ENCODE assay signal across 9 mouse cellular contexts in the genomic region with DNA sequence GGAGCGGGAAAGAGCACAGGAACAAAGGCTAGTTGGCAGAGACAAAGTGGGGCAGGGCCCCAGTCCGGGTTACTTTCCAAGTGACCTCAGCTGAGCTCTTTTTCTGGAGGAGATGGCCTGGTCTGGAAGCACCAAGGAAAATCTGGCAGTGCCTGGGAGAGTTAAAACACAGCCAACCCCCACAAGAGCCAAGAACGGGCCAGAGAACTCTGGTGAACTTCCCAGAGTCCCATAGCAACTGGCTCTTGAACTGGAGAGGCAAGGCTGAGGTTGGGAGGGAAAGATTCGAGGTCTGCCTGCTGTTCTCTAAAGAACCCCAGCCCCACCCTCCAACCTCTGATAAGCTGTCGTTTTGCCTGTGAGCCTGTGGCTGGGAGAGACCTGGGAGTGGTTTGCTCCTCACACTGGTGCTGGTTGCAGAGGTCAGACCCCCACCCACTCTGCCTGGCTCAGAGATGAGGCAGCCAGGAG. TPM values are rescaled to one million over a fixed set of nuclear protein-coding genes. Genes with fewer than 3 reads are reported as not detected.
DNase-seq lines count a peak whose midpoint lies in the region; ATAC-seq and TF ChIP-seq lines count a peak whose summit lies in the region.
"Had no signal": no experiment of that assay in that cellular context is flagged by ENCODE, and none has a peak within 500 bp of the region (broad histone marks: within the 10 kb centered on the region; RNA-seq: fewer than 3 reads in every experiment).

No protein-coding gene starts in this region.

- H3K27me3 ChIP-seq in intestine, embryonic 15.5 days (replicated peaks): no peaks in the 10 kb centered on the region
- no peaks in the 10 kb centered on the region for H3K27me3 ChIP-seq in thymus, adult 2 months (ENCODE audit: control insufficient read depth, insufficient read depth, low read length)
- H3K27me3 ChIP-seq: neural tube, embryonic 13.5 days had no signal

- TF ChIP-seq CTCF in layer of hippocampus, adult 2 months (conservative IDR thresholded peaks at IDR 0.05): no peak
- no peak for TF ChIP-seq CTCF in thymus, adult 2 months (IDR thresholded peaks at IDR 0.05; ENCODE audit: borderline replicate concordance, control insufficient read depth, extremely low read depth, insufficient read depth, low read length, poor library complexity)

- H3K9me3 ChIP-seq in intestine, embryonic 15.5 days: no peaks in the 10 kb centered on the region
- H3K9me3 ChIP-seq: neural tube, embryonic 13.5 days had no signal

- no peaks in the 10 kb centered on the region for H3K36me3 ChIP-seq in intestine, embryonic 15.5 days
- no peaks in the 10 kb centered on the region for H3K36me3 ChIP-seq in thymus, adult 2 months (ENCODE audit: control insufficient read depth, insufficient read depth, low read length)
- H3K36me3 ChIP-seq: neural tube, embryonic 13.5 days had no signal

- TF ChIP-seq POLR2A in thymus, adult 2 months (IDR thresholded peaks at IDR 0.05; ENCODE audit: control insufficient read depth, extremely low read depth, insufficient read depth, low read length, poor library complexity): no peak

- H3K4me1 ChIP-seq in intestine, embryonic 15.5 days (replicated peaks): peaks cover 4% of the 10 kb centered on the region; the same call in 1 of the 2 replicates
- no peaks in the 10 kb centered on the region for H3K4me1 ChIP-seq in thymus, adult 2 months (replicated peaks; ENCODE audit: control insufficient read depth, insufficient read depth, low read length)

- H3K27ac ChIP-seq in layer of hippocampus, adult 2 months: peak overlapping the region; percentile 25; the same call in 1 of the 2 replicates
- H3K27ac ChIP-seq in intestine, embryonic 15.5 days: no peak overlapping the region
- no peak overlapping the region for H3K27ac ChIP-seq in thymus, adult 2 months (ENCODE audit: control insufficient read depth, insufficient read depth, low read length)
- H3K27ac ChIP-seq: neural tube, embryonic 13.5 days had no signal

- 0 out of 2 replicates have a peak, but pooled peaks have one; percentile 29 for ATAC-seq in common myeloid progenitor, adult 5-6 weeks (replicated peaks; ENCODE audit: low read depth, poor library complexity, severe bottlenecking)
- ATAC-seq in intestine, embryonic 15.5 days: peak; percentile 86

- DNase-seq in layer of hippocampus, adult 2 months (ENCODE audit: low spot score in 2 of 2): peak; percentile 35 to 51
- no peak for DNase-seq in layer of hippocampus, adult 18-20 months (ENCODE audit: low spot score in 2 of 2)
- peak; percentile 84 for DNase-seq in R1 (ENCODE audit: low read depth, low spot score)
- DNase-seq in thymus, adult 2 months: no peak
- no peak for DNase-seq in c-Kit-positive CD71-positive TER-119-positive erythroid progenitor cells, embryonic 14.5 days (ENCODE audit: low spot score)
- DNase-seq in thymus, postnatal 10 days (ENCODE audit: low spot score in 2 of 2): no peak

- WGBS in intestine, embryonic 15.5 days: 43% methylated on average over 5 of the region's 5 CpGs
- 59% methylated on average over 5 of the region's 5 CpGs for WGBS in thymus, adult 2 months

- H3K4me2 ChIP-seq in intestine, embryonic 15.5 days (replicated peaks): no peak overlapping the region
- H3K4me2 ChIP-seq: neural tube, embryonic 13.5 days had no signal

- no peak overlapping the region for H3K9ac ChIP-seq in intestine, embryonic 15.5 days
- H3K9ac ChIP-seq: neural tube, embryonic 13.5 days had no signal

- no peak overlapping the region for H3K4me3 ChIP-seq in layer of hippocampus, adult 2 months
- no peak overlapping the region for H3K4me3 ChIP-seq in intestine, embryonic 15.5 days (replicated peaks)
- H3K4me3 ChIP-seq in thymus, adult 2 months (ENCODE audit: control insufficient read depth, insufficient read depth, low read length): no peak overlapping the region
- H3K4me3 ChIP-seq: neural tube, embryonic 13.5 days had no signal

RNA-seq across cellular contexts. Expression of gene Olfml2b, which starts 50.5 kb away (rescaled TPM):
- total RNA-seq in layer of hippocampus, adult 2 months (2021): 10 to 100 TPM; 48.7 to 48.8 TPM
- total RNA-seq in layer of hippocampus, adult 18-20 months (2021): 10 to 100 TPM; 38.6 to 43.0 TPM
- total RNA-seq in common myeloid progenitor, adult 5-6 weeks (2017): 0.27 and 0.68 TPM in 2 replicates
- 19.8 and 20.4 TPM in 2 replicates for polyA plus RNA-seq in intestine, embryonic 15.5 days (2015; fragmentation: Nextera tagmentation; extraction: Ambion mirVana)
- 3.9 and 4.8 TPM in 2 replicates for polyA plus RNA-seq in thymus, adult 2 months (2012; rRNA removed)

Comparison
In these comparisons a context has a peak if more than half of its experiments do, and no peak if none do; other contexts are left out.
1. DNase-seq: peak in layer of hippocampus, adult 2 months (2 of 2) and R1 (single experiment); none in layer of hippocampus, adult 18-20 months (0 of 2), thymus, adult 2 months (single experiment), c-Kit-positive CD71-positive TER-119-positive erythroid progenitor cells, embryonic 14.5 days (single experiment) and thymus, postnatal 10 days (0 of 2).
2. RNA of gene Olfml2b, which starts 50.5 kb away (total RNA-seq): 48.7 to 48.8 TPM in layer of hippocampus, adult 2 months and 38.6 to 43.0 TPM in layer of hippocampus, adult 18-20 months; 0.27 to 0.68 TPM in common myeloid progenitor, adult 5-6 weeks; every median in the first group is over 10 times any median in the second.